Mouse (Mus musculus): Measurements from ENCODE around the gene Trp53rkb.

DNA sequence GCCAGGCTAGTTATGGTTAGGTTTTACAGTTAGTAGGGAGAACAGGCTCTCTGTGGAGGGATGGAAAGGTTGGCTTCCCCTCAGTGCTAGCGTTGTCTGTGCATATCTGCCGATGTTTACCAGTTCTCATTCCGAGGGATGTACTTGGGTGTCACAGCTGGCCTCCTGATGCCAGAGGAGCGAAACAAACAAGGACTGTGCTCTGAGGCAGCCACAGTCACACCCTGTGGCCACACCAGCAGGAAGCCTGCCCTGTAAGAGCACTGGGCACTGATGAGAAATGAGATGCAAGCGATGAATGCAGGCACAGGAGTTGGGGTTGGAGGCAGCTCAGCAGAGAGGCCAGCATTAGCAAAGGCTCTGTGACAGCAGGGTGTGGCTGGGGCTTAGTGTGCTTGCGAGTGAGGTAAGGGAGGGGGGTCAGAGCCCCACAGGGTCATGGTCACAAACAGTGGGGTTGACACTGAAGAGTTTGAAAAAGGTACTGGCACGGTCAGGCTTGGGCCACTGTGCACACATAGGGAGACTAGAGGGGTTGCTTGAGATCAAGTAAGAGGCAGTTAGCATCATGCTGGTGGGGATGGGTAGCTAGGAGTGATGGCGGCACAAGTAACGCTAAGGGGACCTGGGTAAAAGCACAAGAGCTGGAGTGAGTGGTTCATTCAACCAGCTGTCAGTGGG lies 26.3 kb downstream of the Trp53rkb start:
- TF ChIP-seq CHD1 (IDR thresholded peaks at IDR 0.05; ENCODE audit: low read depth, low read length) (no peak), ETS1 (conservative IDR thresholded peaks at IDR 0.05; ENCODE audit: low read depth, low read length) (no peak), USF1 (IDR thresholded peaks at IDR 0.05; ENCODE audit: low read depth, low read length) (no peak), SIN3A (IDR thresholded peaks at IDR 0.05; ENCODE audit: low read length) (no peak), EP300 (IDR thresholded peaks at IDR 0.05; ENCODE audit: low read length) (no peak), TCF12 (IDR thresholded peaks at IDR 0.05; ENCODE audit: low read depth, low read length) (no peak), KAT2A (IDR thresholded peaks at IDR 0.05; ENCODE audit: insufficient replicate concordance, low read length) (no peak), CTCF (conservative IDR thresholded peaks at IDR 0.05 in 1 of 2, IDR thresholded peaks at IDR 0.05 in 1 of 2; ENCODE audit: low read depth in 2 of 2, low read length in 2 of 2) (no peak), NELFE (IDR thresholded peaks at IDR 0.05; ENCODE audit: low read depth, low read length) (no peak), POLR2A (IDR thresholded peaks at IDR 0.05; ENCODE audit: low read depth, low read length) (no peak), USF2 (conservative IDR thresholded peaks at IDR 0.05; ENCODE audit: low read depth, low read length) (no peak), SMC3 (IDR thresholded peaks at IDR 0.05; ENCODE audit: low read depth, low read length) (no peak)

Data from CH12.LX (cell line).